Mouse (Mus musculus): ENCODE results near the gene Btbd9.

DNA sequence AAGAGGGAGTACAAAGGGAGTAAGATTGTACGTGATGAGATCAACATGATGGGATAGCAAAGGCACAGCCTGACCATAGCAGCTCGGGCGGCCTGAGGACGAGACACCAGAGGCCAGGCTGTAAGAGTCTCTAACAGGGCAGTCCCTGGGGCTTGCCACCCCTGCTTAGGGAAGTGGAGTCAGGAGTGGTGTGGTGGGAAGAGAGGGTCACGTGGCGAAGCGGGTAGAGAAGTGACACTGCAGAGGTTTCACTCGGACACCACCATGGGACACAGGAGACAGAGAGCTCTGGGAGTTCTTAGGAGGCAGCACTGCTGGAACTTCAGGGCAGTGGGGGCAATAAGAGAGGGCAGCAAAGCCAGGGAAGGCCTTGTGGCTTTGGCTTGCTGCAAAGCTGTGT, 278.9 kb downstream of the Btbd9 start:
- no peak for TF ChIP-seq CTCF (IDR thresholded peaks at IDR 0.05; ENCODE audit: low read depth, low read length)
- no peak for TF ChIP-seq EP300 (IDR thresholded peaks at IDR 0.05; ENCODE audit: insufficient read depth, low read depth, low read length)
- TF ChIP-seq POLR2A (IDR thresholded peaks at IDR 0.05; ENCODE audit: insufficient read depth, low read length) = no peak
